Mouse (Mus musculus): Measurements from ENCODE around the gene Adam33. TPM values are rescaled to one million over a fixed set of nuclear protein-coding genes. Genes with fewer than 3 reads are reported as not detected.
"Not testable (repeated sequence)": the region's sequence is repeated elsewhere in the genome, so short reads cannot be mapped to it uniquely, and the experiment has no call there.

Adam33 gene
- total RNA-seq, 2 experiments from 2014 or later = 2.2 to 4.8 TPM

DNA sequence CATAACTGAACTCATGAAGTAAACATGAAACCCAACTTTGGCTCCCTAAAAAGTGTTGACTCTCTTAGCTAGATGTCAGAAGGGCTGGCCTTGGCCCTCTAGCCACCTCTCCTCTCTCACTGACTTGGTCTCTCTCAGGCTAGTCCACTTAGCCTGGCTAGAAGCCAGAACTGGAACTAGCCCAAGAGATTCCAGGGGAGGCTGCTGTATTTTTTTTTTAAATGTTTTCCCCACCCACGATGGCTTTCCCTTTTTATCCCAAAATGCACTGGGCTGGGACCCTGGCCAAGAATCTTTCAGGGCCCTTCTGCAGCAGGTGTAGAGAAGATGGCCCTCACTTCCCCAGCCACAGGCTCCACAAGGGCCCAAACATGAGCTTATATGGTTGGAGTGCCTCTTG, 4.2 kb downstream of the Adam33 start:
- DNase-seq (ENCODE audit: low spot score in 2 of 2) = peak in 1 of 2 experiments; percentile 50

DNA sequence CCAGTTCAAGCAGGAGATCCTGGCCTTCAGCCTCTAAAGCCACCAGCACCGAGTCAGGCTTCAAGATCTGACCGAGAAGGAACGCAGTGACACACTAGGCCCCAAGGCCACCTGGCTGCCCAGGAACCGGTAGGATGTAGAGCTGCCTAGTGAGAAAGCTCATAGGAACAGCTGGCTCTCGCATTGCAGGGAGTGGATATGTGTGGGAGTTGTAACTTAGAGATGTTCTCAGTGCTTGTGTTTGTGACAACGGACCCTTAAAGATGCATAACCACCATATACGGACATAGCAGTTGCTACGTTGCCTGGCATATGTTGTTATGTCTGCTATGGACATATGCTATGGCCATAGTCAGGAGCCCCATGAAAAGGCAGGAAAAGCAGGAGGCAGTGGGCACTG, 4.9 kb downstream of the Adam33 start:
- DNase-seq (ENCODE audit: low spot score in 2 of 2) = no peak

DNA sequence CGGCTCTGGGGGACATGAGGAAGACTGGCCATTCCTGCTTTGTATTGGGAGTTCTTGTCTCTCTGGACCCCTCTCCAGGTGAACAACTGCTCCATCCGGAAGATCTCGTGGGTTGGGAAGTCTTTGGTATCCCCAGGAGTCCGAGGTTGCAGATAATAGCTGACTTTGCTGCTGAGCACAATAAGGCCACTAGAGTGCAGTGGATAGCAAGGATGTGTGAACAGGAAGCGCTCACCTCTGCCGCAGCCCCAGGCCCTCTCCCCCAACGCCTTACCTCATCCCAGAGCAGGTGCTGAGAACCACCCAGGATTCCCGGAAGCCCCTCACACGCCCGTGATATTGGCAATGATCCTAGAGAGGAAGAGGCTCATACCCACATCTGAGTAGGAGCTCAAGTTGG, 7.4 kb downstream of the Adam33 start:
- no peak for DNase-seq (ENCODE audit: low spot score in 2 of 2)

DNA sequence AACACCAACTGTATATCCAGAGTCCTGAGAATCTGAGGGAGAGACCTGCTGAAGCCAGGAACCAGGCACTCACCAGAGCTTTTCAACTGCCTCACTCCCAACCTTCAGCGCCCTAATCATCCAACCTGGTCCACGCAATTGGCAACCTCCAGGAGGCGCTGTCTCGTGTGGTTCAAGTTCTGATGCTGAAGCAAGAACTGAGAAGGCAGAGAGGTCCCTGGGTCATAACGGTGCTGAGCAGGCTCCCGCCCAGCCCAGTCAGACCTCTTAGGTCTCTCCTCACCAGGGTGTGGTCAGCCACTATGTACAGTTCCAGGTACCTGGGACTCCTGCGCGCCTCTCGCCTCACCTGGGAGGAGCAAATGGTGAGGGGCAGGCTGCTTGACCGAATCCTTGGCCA, 8.0 kb downstream of the Adam33 start:
- DNase-seq (ENCODE audit: low spot score in 2 of 2) = peak in 1 of 2 experiments; percentile 44

DNA sequence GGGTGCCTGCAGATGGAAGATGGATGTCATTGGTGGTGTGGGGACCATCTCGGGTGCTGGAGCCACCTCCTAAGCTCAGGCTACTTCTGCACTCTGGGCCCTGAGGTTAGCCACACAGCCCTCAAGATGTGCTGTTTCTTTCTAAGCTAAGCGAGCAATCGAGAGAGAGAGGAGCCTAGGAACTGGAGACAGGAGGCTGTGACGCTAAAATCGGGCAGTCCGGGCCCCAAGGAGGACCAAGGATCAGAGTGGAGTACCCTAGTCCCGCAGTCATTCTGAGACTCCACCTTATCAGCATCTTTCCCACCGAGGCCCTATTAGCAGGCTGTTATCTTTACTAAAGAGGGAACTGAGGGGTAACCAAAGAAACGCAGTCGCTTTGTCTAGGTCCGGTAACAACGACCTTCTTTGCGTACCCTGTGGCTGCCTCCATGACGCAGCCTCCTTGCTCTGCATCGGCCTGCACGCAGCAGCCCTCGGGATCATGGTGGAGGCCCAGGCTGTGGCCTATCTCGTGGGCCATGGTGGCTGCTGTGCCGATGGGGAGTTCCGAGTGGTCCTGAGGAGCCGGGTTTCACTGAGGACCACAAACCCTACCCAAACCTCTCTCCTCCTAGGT, 8.9 kb downstream of the Adam33 start:
- DNase-seq (ENCODE audit: low spot score in 2 of 2) = no peak

DNA sequence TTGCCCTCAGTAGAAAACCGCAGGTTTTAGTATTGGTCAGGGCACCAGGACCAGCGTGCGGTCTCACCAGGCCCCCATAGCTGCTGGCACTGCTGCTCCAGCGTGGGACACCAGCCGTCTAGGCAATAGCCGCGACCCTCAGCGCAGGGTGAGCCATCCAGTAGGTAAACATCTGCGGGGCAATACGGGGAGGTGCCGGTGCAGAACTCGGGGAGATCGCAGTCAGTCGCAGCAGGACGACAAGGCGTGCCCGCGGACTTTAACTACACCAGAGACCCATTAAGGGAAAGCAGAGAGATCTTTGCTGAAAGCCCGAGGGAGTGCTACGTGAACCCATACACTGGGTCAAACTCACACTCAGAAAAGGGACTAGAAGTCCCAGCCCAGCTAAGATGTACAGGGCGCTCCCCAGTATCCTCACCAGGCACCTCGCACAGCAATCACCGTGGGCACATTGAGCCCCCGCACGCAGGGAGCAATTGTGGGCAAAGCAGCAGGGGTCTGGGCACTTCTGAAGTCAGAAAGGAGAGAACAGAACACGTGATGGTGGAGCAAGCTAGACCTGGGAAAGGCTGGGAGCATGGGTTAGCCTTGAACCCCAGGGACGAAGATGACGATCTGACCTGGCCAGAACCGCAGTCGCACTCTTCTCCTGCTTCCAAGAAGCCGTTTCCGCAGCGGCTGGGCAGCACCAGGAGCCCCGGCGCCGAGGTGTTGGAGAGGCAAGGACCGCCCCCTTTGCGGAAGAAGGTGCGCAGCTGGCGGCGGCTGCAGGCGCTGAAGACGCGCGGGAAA, 9.6 kb downstream of the Adam33 start:
- DNase-seq (ENCODE audit: low spot score in 2 of 2) = peak in 1 of 2 experiments; percentile 20

DNA sequence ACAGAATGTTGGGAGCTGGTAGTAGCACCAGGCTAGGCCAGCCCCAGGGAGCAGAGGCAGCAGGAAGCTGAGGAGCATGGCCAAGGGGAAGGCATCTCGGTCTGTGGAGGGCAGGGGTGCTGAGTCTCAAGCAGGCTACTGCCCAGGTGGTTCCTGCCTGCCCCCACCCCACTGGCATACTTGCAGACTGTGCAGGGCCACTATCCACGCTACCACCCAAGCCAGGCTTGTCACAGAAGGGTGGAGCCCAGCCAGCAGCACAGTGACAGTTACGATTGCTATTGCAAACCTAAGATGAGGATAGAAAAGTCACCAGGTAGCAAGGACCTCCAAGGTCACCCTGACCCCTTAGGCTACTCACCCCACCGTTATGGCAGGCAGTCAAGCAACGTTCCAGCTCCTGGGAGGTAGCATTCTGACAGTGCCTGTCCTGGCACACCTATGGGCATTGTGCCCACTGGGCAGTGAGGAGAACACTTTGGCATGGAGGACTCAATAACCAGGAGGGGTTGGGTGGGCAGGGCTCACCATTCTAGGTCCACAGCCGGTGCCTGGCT, 10.7 kb downstream of the Adam33 start:
- DNase-seq (ENCODE audit: low spot score in 2 of 2) = no peak

DNA sequence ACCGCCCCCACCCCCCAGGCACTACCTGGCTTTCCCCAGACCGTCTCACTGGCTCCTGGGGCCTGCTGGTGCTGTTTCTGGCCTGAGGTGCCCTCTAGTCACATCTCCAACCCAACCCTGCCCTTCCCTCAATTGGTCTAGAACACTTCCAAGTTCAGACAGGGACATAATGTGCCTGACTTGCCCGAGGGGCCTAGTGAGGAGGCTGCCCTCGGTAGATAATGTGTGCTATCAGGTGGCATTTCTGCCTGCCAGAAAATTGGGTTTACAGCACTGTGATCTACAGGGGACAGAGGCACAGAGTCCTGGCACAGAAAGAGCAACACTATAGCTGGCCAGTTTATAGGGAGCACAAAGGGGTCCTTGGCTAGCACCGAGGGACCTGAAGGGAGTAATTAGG, 11.6 kb downstream of the Adam33 start:
- DNase-seq (ENCODE audit: low spot score in 2 of 2) = no peak

DNA sequence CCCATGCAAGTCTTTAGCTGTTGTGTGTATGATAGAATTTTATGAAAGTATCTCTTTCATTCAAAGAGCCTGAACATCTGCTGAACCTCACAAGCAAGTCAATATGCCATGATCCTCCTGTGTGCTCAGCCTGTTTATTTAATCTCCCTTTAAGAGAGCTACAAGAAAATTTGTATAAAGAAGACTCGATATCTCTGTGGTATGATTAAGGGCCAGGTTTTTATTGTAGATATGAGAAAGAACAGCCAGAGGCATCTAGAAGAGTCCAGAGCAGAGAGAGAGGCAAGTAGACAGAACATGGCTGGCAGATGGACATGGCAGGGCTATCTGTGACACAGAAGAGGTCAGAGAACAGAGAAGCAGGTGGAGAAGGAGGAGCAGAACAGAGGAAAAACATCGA, 17.6 kb downstream of the Adam33 start:
- no peak for DNase-seq (ENCODE audit: low spot score in 2 of 2)

DNA sequence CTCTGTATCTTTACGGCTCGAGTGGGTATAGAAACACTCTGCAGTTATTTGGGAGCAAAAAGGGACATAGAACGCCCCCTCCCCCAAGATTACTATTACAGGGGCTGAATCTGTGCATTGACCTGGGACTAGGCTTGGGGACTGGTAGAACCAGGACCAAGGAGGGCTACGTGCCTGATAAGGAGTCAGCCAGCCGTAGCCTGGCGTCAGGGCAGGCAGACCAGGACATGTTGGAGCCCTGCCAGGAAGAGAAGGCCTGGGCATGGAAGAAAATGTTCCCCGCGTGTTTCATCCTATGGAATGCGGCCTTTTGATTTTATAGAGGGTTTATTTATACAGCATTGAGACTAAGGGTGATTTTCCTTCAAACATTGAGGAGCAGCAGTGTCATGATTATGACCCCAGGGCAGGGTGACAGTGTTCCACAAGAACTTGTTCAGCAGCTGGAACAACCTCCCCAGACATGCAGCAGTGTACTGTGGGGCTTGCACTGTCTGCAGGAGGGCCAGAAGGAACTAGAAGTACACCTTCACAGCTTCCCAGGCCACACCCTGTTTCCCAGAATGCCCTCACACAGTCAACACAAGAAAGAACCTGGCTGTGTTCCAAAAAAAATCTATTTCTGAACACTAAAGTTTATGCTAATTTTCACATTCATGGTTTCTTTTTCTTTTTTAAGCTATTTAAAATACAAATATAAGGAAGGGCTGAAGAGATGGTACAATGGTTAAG, 18.5 kb downstream of the Adam33 start:
- DNase-seq (ENCODE audit: low spot score in 2 of 2) = no peak

DNA sequence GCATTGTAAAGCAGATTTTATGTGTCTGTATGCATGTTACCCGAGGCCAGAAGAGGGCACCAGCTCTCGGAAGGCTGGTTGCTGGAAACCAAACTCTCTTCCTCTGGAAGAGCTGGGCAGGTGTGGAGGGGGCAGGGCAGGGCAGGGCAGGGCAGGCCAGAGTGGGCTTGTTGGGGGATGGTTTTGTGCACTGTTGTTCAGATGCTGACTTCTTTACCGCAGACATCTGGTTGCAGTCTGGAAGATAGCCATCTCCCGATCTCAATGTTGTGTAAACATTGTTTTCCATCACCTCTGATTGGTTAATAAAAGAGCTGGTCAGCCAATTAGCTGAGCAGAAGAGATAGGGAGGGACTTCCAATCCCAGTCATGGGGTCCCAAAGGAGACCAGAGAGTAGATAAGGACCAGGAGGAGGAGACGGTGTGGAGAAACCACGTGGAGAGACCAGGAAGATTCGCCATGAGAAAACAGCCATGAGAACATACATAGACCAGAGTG, 19.2 kb downstream of the Adam33 start:
- DNase-seq (ENCODE audit: low spot score in 2 of 2) = no peak

DNA sequence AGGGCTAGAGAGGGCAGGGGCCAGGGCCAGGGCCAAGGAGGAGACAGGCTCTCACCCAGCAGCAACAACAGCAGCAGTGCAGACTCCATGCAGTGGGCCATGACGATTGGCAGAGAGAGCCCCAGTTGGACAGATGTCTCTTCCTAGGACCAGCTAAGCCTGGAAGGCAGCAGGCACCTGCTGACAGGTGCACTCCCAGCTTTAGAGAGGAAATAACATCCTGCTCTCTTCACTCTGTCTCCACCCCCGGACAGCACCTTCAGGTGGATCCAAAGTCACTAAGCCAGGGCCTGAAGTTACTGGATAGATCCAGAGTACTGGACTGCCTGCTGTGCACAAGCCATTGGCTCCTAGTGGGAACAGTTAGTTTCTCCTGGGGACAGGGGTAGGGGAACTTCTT, 20.6 kb downstream of the Adam33 start, which contains the start of gene Gfra4:
TSS of gene Gfra4 (minus strand) at position 101 of the 400 bp plus-strand sequence.
- no peak for DNase-seq (ENCODE audit: low spot score in 2 of 2)

DNA sequence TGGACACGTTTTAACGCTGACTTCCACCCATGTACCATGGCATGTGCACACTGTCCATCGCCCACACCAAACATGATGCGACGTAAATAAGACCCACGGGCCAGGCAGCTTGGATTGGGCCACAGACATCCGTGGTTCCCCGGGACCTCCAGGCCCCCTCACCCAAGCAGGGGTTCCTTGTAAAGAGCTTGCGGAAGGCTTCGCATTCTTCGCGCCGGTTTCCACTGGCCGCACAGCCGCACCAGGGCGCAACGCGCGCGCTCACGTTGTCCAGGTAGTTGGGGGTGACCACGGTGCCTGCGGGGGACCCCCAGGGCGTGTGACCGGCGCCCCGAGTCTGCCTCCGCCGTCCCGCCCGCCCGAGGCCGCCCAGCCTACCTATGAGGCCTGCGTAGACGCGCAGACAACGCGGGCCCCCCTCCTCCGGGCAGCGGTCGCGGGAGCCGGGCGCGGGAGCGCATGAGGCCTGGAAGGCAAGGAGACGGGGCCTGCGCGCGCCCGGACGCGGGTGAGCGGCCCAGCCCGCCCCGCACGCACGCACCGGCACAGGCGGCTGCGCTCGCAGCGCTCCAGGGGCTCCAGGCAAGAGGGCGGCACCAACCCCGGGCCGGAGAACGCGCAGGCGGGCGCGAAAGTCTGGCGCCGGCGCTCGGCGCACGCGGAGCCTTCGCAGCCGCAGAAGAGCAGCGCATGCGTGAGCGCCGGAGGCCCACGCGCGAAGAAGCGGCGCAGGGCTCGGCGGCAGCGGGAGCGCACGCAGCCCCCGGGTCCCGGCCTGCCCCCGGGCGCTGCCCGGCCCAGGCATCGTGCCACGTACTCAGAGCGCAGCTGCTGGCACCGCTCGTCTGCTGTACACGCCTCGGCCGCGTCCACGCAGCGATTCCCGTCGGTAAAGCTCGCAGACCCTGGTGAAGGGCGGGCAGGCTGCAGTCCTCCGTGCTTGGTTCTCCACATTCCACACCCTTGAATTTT, 22.5 kb downstream of the Adam33 start:
- peak in 1 of 2 experiments; percentile 38 for DNase-seq (ENCODE audit: low spot score in 2 of 2)

DNA sequence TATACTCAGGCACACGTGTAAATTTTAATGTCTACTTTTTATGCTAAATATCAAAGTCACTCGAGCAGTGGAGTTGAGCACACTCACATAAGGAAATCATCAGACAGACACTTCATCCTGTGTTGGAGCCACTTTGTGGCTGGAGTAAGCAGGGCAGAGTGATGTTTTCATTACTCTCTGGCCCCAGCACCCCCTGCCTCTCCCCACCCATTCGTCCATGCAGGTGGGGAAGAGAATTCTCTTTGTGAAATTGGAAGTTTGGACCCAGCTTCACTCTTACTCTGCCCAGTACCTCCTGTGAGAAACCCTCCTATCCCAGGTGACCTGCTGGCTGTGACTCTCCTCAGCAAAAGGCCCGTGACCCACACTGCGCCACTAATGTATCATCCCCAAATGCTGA, 24.9 kb downstream of the Adam33 start:
- DNase-seq (ENCODE audit: low spot score in 2 of 2) = no peak

DNA sequence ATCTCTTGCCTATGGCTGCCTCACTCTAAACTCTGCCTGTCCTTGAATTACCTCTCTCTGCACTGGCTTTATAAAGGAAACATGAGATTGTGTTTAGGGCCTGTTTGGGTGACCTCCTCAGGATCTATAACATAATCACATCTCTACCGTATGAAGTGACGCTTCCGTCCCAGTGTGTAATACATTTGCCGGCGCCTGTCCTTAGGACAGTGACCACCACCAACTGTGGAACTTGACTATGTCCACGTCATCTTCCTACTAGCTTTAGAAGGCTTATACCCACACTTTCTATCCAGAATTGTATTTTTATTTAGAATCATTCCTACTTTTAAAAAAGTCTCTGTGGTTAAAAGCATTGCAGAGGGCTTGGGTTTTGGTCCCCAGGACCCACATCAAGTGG, 25.4 kb downstream of the Adam33 start:
- DNase-seq (ENCODE audit: low spot score in 2 of 2) = no peak

DNA sequence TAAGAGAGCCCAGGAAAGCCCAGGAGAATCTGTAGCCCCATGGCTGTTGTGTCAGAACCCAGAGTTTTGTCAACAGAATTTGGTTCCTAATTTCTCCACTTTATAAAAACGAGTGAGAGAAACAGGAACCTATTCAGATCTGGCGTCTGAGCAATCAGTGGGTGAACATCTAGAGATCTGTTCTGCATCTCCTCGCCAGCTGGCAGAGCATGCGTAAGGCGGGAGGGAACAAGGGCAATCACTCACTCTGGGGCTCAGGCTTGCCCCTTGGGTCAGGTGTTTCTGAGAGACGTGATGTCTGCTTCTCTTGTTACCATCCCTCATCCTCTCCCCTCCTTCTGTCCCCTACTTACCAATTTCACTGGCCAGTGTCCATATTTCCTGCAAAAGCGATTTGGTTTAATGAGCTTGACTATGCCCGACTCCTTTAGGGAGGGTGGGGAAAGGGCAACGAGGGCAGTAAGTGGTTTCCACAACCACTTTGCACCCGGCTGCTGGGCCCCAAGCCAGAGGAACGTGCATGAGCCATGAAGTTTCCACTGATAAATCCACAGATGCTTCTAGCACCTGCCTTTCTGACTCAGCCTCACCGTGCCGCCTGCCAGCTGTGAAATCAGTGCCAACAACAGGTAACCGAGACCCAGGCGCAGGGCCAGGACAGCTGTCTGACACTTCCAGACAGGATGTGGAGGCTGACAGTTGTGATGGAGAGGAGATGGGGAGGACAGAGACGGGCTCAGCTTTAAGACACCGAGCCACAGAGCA, 26.2 kb downstream of the Adam33 start:
- DNase-seq (ENCODE audit: low spot score in 2 of 2) = peak in 1 of 2 experiments; percentile 18

DNA sequence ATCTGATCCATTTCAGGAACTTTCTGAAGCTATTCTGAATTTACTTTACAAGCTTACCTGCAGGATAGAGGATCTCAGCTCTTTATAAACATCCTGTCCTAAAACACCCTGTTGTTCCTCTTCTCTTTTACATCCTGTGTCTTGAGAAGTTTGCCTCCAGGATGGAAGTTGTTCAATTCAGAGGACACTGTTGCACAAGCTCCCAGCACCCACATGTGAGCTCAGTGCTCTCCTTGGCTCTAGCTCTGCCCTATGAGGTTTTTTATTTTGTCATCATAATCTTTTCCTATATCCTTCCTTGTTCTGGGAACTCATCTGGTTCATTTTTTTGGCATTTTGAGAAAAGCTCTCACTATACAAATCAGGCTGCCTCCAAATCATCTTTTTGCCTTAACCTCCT, 26.9 kb downstream of the Adam33 start:
- DNase-seq (ENCODE audit: low spot score in 2 of 2) = no peak

DNA sequence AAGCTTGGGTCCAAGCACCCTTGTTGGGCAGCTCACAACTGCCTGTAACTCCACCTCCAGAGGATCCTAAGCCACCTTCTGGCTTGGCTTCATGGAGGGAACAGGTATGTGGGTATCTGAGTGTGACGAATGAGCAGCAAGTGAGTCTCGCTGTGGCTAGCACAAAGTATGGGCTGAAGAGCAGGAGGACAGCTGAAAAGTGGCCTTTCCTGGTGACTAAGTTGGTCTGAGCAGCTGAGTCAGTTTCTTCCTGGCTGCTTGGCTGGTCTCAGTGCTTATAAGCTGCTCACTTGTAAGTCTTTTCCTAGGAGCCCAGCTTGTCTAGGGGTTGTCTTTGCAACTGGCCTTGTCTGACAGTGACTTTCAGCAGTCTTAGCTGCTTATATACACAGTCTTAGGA, 27.3 kb downstream of the Adam33 start:
- DNase-seq (ENCODE audit: low spot score in 2 of 2) = no peak

DNA sequence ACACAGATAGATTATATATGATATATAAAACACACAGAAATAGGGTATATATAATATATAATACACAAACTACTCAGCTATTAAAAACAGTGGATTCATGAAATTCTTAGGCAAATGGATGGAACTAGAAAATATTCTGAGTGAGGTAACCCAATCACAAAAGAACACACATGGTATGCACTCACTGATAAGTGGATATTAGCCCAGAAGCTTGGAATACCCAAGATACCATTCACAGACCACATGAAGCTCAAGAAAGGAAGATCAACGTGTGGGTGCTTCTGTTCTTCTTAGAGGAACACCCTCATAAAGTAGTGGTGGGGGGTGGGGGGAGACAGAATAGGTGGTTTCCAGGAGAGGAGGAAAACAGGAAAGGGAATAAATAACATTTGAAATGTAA, 32.2 kb downstream of the Adam33 start:
- not testable (repeated sequence) for DNase-seq (ENCODE audit: low spot score in 2 of 2)

DNA sequence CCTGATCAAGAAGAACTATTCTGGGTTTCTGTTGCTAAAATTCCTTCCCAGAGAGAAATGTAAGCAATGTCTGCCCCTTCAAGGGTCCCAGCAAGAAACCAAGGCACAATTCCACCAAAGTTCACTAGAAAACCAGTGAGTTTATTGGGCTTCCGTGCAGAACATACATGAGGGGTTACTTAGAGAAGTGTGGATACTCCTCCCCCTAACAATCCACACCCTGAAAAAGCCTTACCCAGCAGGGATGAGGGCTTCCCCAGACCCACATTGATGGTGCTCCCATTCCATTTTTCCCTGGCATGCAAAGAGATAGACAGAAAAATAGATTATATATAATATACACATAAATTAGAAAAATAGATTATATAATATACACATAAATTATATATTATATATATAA, 32.6 kb downstream of the Adam33 start:
- DNase-seq (ENCODE audit: low spot score in 2 of 2) = no peak
